Mouse (Mus musculus): Measurements from ENCODE around the gene Ccdc155. TPM values are rescaled to one million over a fixed set of nuclear protein-coding genes. Genes with fewer than 3 reads are reported as not detected.
A peak's percentile ranks its signal among the peaks of the same experiment; 100 is the strongest.

Ccdc155 gene
- total RNA-seq, 2 experiments from 2014 or later: 0.67 TPM; not detected in 1

DNA sequence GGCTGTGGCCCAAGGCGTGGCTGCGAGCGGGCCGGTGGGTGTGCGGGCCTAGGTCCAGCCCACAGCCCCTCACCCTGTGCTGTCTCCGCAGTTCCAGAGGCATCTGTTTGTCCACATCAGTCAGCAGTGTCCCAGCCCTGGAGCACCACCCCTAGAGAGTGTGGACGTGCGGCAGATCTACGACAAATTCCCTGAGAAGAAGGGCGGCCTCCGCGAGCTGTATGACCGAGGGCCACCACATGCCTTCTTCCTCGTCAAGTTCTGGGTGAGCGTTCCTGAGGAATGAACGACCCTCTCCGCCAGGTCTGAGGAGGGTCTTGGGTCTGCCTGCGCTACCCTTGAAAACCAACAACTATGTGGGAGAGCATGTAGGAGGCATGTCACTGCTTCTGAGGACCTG is 23.9 kb upstream of the Ccdc155 start:
- no peak for ATAC-seq (replicated peaks; ENCODE audit: poor library complexity, severe bottlenecking)

DNA sequence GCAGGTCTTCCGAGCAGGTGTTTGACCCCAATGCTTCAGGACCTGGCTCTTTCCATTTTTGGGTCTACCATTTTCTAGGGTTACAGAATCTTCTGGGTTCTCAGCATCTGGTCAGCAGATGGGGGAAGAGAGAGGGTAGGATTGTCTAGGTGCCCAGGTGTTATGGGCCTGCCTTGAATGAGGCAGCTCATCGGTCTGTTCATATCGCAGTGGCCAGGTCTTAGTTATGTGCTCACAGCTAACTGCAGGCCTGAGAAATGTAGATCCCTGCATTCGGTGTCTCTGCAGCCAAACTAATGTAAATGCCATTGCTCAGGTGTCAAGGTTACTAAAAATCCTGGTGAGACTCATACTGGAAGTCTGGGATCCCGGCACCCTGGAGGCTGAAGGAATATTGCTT is 21.7 kb upstream of the Ccdc155 start:
- ATAC-seq (replicated peaks; ENCODE audit: poor library complexity, severe bottlenecking): no peak

DNA sequence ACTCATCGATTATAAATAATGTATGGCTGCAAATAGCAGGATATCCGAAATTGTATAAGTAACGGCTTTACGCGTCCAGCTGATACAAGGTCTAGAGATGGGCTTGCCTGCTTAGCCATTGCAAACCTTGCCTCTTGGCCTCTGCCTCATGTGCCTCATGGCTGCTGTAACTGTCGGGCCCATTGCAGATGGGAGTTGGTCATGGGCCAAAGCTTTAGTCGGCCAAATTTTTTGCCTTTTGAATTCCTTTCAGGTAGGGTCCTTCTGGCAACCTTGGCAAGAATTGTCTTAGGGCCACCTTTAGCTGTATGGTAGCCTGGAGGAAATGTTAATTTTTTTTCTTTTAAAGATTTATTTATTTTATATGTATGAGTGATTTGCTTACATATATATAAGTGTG is 20.1 kb upstream of the Ccdc155 start:
- no peak for ATAC-seq (replicated peaks; ENCODE audit: poor library complexity, severe bottlenecking)

DNA sequence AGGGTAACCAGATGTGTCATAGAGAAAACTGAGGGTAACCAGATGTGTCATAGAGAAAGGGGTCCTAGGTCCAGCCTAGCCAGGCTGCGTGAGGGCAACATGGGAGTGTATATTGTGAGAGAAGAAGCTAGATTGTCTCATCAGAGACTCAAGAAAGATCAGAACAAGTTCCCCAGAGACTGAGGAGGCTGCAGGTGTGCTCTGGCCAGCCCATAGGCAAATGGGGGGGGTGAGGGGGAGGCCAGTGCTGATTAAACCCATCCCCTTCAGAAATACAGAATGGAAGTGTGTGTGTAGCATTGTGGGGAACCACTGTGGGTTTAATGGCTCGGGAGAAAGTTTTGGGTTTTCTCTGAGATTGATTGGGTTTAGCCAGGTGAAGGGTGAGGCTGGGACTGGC is 17.0 kb upstream of the Ccdc155 start:
- ATAC-seq (replicated peaks; ENCODE audit: poor library complexity, severe bottlenecking): no peak

DNA sequence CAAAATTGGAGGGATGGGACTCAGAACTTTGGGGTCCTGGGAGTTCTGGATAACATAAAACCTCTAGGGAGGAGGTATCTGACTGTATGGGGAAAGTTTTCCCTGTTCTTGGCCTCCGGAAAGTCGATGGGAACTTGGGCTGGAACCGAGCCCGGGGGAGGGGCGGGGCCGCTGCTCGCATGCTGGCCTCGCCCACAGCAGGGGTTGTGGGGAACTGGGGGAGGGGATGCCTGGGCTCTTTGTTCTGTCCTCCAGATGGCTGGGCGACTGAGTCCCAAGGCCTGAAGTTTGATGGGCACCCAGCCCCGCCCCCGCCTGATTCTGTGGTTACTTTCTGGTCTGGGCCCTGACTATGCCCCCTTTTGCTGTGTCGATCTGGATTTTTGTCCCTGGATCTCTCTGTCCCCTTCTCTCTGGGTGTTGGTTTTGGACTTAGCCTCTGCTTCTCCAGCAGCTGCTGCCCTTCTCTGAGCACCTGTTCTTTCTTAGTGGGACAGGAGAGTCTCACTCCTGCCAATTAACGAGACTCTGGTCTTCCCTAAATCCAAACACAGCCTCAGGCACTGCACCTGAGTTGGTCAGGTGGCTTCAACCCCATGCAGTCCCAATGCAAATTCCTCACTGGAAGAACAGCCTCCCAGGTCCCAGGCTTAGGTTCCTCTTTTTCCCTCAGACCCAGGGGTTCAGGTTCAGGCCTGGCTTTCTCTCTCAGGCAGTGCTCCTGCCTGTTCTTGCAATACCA is 11.9 kb upstream of the Ccdc155 start:
- 0 out of 2 replicates have a peak, but pooled peaks have one; percentile 12 for ATAC-seq (replicated peaks; ENCODE audit: poor library complexity, severe bottlenecking)

DNA sequence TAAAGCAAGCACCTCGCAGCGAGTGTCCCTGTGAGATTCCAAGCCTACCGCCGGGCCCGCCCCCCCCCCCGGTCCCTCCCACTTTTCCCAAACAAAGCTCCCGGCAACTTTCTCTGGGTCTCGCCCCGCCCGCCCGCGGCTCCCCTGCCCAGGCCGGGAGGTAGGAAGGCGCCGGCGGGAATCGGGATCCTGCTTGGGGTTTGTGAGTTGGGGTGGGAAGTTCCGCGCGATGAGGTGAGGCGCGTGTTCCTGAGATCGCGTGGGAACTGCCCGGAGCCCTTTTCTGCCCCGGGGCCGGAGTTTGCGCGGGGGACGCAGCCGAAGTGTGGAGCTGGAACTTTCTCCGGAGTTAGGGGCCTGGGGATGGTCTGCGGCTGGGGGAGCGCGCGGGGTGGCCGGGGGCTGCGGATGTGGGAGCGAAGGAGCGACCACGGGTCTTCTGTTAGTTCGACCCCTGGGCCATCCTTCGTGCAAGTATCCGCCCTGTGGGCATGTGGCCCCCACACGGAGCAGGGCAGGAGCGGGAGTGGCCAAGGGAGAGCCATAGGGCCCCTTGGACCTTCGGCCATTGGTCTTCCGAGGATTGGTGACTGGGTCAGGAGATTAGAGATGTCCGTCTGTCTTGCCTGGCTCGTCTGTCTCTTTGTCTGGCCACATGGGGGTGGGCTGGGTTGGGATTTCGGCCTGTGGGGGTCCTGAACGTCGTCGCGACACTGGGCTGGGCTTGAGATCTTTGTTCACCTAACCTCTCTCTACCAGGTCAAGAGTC is 11.2 kb upstream of the Ccdc155 start, which contains the start of gene Tead2:
Tead2 (plus strand) TSS at position 81 of the 769 bp plus-strand sequence.
- no peak for ATAC-seq (replicated peaks; ENCODE audit: poor library complexity, severe bottlenecking)

DNA sequence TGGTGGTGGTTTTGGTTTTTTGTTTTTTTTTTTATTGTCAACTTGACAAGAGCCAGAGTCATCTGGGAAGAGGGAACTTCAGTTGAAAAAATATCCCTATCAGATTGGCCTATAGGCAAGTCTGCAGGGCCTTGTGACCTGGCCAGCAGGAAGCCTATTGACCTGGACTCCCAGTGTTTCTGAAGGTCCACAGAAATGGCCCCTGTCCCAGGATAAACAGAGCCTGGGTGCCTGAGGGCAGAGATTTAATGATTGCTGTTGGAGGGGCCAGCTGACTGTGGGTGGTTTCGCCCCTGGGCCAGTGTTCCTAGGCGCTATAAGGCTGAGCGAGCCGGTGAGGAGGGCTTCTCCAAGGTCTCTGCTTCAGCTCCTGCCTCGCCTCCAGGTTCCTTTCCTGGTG is 9.0 kb upstream of the Ccdc155 start:
- ATAC-seq (replicated peaks; ENCODE audit: poor library complexity, severe bottlenecking): no peak

DNA sequence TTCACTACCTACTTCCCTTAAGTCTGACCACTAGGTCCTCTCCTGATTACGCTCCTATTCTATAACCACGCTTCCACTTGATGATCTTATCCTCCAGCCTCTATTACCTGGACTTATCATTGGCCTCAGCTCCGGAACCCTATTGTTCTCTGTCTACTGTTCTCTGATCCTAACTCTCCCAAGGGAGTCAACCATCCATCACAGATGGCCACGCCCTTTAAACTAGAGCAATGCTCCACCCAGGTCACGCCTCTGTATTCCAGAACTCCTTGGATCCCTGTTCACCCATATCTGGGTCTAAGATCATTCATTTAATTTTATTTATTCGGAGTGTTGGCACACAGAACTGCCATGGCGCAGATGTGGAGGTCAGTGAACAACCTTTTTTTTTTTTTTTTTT is 7.7 kb upstream of the Ccdc155 start:
- no peak; the same call in 1 of the 2 replicates for ATAC-seq (replicated peaks; ENCODE audit: poor library complexity, severe bottlenecking)

DNA sequence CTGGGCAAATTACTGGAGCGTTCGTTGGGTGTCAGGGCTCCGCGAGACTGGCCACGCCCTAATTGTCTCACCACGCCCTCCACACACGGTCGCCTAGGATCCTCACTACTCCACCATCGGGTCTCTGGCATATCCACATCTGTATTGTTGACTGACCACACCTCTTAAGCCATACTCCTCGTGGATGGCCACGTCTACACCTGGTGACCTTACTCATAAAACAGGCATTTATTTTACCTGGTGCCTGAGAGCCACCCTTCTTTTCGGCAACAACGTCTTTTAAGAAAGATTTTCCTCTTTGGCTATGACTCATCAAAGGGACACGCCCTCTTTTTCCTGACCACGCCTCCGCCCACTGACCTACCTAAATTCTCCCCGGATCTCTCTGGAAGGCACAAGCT is 7.2 kb upstream of the Ccdc155 start, which contains the start of gene Dkkl1:
Dkkl1 (minus strand) TSS at position 297 of the 401 bp plus-strand sequence.
- ATAC-seq (replicated peaks; ENCODE audit: poor library complexity, severe bottlenecking): peak; percentile 78

DNA sequence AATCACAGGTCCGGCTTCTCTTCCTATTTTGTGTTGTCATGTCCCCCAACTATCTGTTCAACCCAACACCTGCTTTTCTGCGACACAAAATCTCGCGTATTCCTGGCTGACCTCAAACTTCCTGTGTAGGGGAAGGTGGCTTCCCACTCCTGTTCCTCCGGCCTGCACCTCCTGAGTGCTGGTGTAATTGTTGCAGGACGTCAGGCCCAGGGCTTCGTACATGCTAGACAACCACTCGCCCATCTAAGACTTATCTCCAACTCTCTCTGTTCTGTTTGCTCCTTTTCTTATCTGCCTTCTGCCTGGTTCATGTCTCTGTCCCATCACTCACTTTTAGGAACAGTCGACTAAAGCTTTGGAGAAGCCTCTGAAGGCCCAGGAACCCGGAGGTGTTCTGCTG is 6.4 kb upstream of the Ccdc155 start:
- ATAC-seq (replicated peaks; ENCODE audit: poor library complexity, severe bottlenecking): no peak

DNA sequence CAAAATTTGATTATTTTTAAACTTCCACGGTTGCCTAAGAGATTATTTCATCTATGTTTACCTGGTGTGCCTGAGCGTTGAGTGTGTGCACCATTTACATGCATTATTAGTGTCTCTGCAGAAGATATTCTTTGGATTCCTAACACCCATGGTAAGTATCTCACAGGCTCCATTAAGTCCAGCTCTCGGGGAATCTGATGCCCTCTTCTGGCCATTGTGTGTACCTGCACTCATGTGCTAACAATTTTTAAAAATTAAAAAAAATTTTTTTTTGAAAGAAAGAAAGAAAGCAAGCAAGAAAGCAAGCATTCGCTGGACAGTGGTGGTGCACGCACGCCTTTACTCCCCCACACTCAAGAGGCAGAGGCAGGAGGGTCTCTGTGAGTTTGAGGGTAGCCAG is 3.6 kb upstream of the Ccdc155 start:
- ATAC-seq (replicated peaks; ENCODE audit: poor library complexity, severe bottlenecking): no peak

DNA sequence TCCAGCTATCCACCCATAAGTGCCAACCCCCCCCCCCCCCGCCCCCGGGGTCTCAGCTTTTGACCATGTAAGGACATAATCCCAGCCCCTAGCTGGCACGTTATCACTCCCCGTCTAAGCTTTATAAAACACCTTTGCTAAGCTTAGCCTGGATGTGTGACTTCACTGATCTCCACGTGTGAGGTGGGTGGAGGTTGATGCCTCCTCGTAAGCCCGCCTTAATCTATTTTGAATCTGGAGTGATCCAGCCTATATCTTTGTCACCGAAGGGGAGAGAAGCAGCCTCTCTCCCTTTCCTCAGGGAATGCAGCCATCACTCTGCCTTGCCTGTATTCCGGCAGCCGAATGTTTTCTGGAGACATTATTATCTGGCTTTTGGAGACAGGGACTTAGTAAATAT is 2.0 kb downstream of the Ccdc155 start:
- no peak for ATAC-seq (replicated peaks; ENCODE audit: poor library complexity, severe bottlenecking)

DNA sequence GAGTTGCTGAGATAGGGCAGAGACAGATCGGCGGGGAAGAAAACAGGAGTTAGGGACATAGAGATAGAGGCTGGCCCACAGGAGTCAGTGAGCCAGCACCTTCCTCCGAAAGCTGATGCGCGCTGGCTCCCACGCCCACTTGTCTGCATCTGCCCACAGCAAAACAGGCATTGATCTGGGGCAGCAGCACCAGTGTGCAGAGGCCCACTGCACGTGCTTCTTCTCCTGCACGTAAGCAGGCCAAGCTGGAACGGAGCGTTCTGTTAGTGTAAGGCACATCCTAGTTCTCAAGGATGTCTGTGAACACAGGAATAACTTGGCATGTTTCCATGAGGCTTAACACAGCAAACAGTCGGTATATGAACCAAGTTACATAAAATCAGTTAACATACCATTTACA is 5.7 kb downstream of the Ccdc155 start:
- ATAC-seq (replicated peaks; ENCODE audit: poor library complexity, severe bottlenecking): no peak

DNA sequence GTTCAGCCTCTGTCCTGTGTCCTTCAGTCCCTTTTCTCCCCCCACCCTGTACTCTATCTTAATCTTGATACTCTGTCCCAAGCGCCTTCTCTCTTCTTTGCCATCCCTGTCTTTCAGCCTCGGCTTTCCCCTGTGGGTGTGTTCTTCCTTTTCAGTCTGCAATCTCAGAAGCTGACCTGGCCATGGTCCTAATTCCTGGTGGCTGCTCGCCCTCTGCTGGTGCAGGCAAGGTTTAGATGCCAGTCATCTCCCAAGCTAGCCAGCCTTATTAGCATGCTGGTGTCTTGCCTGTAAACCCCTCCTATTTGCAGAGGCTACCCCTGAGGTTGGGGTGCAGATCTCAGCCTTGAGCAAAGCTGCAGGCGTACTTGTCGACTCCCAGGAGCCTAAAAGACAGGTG is 6.3 kb downstream of the Ccdc155 start:
- peak; percentile 67 for ATAC-seq (replicated peaks; ENCODE audit: poor library complexity, severe bottlenecking)

DNA sequence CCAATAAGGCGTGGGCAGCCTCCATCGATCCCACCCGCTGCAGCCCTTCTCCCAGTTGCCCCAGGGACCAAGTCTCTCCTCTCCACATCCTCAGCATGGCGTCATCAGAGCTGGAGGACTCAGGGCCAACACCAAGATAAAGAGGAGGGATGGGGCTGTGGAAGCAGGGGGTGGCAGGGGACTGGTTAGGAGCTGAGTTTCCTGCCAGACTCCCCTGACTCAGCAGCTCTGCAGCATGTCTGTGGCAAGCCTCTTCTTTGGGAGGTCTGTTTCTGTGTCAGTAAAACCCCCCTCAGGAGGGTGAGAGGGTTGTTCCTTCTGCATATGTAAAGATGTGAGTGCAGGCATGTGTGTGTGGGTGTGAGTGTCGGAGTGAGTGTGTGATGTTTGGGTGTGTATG is 7.7 kb downstream of the Ccdc155 start:
- ATAC-seq (replicated peaks; ENCODE audit: poor library complexity, severe bottlenecking): no peak

DNA sequence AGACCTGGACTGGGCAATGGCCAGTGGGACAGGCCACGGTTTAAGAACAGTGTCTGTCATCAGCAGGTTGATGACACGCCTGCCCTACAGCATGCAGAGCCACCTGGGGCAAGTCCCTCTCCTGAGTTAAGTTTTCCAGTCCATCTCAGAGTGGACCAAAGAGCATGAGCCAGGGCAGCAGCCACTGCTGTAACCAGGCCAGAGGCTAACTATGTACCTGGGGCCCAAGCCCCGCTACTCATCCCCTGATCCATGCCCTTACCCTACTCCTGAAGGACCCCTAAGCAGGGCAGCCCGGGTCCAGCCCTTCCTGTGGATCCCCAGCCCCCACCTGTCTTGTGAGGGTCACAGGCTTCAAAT is 8.5 kb downstream of the Ccdc155 start:
- no peak for ATAC-seq (replicated peaks; ENCODE audit: poor library complexity, severe bottlenecking)

DNA sequence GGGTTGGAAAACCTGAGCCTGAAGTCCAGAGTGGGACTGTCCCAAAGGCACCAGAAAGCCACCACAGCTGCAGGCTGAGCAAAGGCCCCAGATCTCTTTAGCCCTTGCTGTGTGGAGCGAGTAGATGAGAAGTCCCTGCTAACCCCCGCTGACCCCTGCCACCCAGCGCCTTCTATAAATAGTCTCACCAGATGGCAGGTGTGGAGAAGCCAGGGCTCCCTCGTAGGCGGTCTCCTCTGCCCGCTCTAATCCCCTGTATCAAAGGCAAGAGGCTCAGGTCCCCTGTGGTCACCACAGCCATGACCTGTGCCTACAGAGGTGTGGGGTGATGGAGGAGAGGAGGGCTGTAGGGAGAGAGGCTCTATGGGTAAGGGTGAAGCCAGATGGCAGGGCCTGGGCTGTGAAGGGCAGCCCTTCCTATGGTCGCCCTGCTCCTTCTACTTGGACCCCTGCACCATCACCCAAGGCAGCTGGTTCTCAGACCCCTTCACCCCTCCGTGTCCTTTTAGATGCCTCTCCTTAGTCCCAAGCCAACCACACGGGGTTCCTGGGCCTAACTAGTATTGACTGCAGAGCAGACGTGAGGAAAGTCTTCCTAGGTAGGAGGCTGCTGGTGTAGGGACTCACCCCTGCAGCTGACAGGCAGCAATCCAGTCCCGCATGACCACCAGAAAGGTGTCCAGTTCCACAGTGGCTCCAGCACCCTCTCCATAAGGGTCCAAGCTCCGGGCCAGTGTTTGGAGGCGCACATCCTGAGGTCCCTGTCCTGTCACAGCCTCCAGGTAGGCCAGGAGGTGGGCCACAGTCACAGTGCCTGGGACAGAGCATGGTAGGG is 9.1 kb downstream of the Ccdc155 start:
- ATAC-seq (replicated peaks; ENCODE audit: poor library complexity, severe bottlenecking): no peak

DNA sequence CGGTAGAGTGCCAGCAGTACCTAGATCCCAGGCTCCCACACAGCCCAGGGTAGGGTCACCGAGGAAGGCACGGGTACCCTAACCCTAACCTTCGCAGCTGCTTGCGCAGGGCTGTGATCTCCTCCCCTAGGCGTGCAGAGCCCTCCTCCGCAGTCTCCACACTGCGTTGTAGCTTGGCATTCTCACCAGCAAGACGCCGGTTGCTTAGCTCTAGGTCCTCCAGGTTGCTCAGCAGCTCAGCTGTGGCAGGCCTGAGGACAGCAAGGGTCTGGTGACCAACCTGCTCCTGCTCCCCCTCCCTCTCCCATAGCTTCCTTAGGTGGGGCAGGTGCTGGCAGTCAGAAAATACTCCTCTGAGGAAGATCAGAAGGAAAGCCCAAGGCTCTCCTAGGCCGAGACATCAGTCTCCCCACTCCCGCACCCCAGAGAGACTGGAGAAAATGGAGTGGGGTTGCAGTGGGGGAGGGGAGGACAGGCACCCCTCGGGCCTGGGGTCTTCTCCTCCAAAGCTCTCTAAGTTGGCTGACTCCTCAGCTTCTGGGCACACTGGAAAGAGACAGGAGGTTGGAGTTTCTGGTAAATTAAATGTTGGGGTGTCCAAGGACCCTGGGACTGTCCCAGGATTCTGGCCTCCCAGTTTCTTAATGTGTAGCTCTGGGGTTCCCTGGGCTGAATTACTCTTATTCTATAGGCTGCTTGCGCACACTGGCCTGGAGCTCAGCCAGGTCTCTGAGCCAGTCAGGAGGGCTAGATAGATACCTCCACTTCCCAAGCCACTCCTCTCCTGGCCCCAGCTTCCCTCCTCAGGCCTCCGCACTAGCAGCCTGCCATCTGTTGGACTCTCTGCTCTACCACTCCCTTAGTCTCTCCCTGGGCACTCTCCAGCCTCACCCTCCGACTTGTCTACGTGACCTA is 10.6 kb downstream of the Ccdc155 start:
- no peak for ATAC-seq (replicated peaks; ENCODE audit: poor library complexity, severe bottlenecking)

DNA sequence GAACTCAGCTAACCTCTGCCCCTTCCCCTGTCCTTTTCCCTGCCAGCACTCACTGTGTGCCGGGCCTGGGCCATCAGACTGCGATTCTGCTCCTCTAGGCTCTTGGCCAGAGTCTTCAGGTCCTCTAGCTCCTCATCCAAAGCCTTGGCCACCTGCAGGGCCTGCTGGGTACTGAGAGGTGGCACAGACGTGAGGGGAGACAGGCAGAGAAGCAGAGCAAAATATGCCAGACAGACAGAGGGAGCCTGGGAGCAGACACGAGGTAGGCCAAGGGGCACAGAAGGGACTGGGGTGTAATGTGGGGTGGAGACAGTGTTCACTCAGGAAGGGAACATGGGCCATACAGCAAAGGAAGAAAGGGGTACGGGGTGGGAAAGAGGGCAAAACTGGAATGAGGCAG is 11.3 kb downstream of the Ccdc155 start:
- ATAC-seq (replicated peaks; ENCODE audit: poor library complexity, severe bottlenecking): no peak
